Mouse (Mus musculus) MN1 (cell line): ENCODE data around the gene Ociad2.

ENCODE experiments used
- DNase-seq: peaks from one replicate; pipeline ENCODE4 v3.0.0-alpha.2; 2016; ENCODE audit warnings: low spot score

Ociad2 gene

DNA sequence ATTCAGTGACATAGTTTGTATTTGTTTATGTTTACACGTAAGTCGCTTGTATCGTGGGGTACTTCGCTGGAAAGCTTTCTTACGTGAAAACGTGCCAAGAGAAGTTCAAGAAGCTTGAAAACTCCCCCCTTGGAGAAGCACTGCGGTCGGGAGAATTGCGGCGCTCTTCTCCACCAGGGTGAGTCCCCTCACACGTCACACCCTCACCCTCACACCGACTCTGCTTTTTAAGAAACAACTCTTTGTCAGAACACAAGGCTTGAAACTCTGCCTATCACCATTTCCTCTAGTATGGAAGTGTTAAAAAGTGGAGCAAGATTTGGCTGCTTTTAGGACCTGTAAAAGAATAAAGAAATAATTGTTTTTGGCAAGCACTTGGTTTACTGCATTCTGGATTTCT lies 36.3 kb downstream of the Ociad2 start:
- DNase-seq, result no peak

GRCm38 (mm10) chr5:73301601-73302307 lies 39.1 kb downstream of the Ociad2 start:
- DNase-seq, result no peak

DNA sequence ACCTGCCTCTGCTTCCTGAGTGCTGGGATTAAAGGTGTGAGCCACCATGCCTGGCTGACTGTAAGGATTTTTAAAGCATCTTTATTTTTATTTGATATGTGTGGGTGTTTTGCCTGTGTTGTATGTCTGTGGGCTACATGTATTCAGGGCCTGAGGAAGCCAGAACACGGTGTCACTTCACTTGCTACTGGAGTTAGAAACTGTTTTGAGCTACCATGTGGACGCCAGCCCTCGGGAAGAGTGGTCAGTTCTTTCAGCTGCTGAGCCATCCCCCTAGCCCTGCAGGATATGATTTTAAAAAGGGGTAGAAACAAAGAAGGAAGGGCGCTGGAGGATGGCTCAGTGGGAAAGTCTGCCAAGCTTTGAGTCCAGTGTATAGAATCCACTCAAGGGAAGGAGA lies 44.9 kb downstream of the Ociad2 start:
- no peak for DNase-seq

GRCm38 (mm10) chr5:73295016-73295415 lies 45.8 kb downstream of the Ociad2 start:
- DNase-seq, result no peak

GRCm38 (mm10) chr5:73293458-73293827 lies 47.4 kb downstream of the Ociad2 start:
- DNase-seq, result no peak

- DNase-seq, result peak; percentile 96
Observed at GRCm38 (mm10) chr5:73292502-73293457, 48.0 kb downstream of the Ociad2 start, which contains the start of gene Ociad1. Gene Ociad1, plus strand, starts transcription at chr5:73292784.

DNA sequence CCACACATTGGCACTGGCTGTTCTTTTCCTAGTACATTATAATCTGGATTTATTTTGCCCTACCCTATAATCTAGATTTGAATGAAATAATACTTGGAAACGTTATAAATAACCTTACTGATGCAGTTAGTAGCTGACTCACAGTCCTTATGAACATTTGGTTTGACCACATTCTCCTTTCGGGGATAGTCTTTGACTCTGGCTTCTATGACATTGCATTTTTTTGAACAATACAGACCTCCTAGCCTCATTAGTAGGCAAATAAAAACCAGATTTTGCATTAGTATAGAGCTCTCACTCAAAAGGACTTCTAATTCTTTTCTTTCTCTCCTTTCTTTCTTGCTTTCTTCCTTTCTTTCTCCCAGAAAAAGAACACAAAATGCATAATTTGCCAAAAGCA lies 50.9 kb downstream of the Ociad2 start:
- DNase-seq, result no peak

- no peak for DNase-seq
Observed at GRCm38 (mm10) chr5:73286603-73287002, 54.2 kb downstream of the Ociad2 start.

DNA sequence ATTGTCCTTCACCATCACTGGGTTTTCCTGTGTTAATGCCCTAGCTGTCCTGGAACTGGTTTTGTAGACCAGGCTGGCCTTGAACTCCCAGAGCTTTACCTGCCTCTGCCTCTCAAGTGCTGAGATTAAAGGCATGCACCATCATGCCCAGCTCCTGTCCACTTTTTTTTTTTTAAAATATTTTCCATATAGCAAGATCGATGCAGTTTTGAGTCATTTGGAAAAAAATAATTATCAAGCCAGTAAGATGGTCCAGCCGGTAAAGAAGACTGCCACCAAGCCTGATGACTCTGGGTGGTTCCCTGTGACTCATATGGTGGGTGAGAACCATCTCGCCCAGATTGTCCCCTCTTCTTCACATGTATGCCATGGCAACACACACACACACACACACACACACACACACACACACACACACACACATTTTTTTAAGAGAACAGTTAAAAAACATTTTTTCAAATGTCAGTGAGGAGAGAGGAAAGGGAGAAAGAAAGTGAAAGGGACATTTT lies 55.3 kb downstream of the Ociad2 start:
- no peak for DNase-seq

GRCm38 (mm10) chr5:73284046-73284445 lies 56.8 kb downstream of the Ociad2 start:
- no peak for DNase-seq

- DNase-seq, result no peak
Observed at GRCm38 (mm10) chr5:73280567-73280850, 60.3 kb downstream of the Ociad2 start.

- DNase-seq, result no peak
Observed at GRCm38 (mm10) chr5:73279732-73280566, 60.9 kb downstream of the Ociad2 start.

GRCm38 (mm10) chr5:73279190-73279589 lies 61.6 kb downstream of the Ociad2 start:
- no peak for DNase-seq

DNA sequence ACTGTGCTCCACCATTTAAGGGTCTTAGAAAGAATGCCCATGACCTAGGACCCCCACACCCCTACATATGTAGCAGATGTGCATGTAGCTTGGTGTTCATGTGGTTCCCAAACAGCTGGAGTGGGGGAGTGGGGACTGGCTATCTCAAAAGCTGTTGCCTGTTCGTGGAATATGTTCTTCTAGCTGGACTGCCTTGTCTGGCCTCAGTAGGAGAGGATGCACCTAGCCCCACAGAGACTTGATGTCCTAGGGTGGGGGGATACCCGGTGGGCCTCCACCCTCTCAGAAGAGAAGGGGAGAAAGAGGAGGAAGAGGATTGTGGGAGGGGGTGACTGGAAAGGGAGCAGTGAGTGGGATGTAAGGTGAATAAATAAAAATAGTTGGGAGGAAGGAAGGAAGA lies 65.9 kb downstream of the Ociad2 start:
- no peak for DNase-seq

DNA sequence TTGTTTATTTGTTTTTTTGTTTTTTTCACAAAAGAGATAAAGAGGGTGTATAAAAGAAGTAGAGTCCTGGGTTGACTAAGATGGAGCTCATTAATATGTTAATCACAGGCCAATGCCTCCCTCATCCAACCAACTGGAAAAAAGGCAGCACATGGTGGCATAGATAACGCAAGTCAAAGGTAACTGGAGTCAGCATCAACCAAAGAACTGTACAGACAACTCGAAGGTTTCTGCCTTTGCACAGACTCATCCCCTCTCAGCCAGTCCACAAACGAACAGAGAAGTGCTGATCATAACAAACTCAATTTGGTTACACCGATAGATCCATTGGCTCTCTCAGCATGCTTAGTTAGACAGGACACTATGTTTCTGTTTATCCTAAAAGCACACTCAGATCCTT lies 67.7 kb downstream of the Ociad2 start:
- no peak for DNase-seq
